Mouse (Mus musculus) activated CD4-positive, CD25-positive, alpha-beta regulatory T cell, adult 4 months (primary cell): Measurements from ENCODE around the gene Mpv17. TPM values are rescaled to one million over a fixed set of nuclear protein-coding genes. Genes with fewer than 3 reads are reported as not detected.
A peak's percentile ranks its signal among the peaks of the same experiment; 100 is the strongest.

Source experiments
- ATAC-seq: one replicate; pipeline ENCODE4 v1.8.0; 2017
- polyA plus RNA-seq, 2 experiments: library from polyadenylated mRNA; unstranded; fragments of 100-300 nt; shearing (Covaris generic); gene quantifications; one replicate each; pipeline ENCODE4 v1.2.1; 2017

Mpv17 gene
- polyA plus RNA-seq, 2 experiments from 2014 or later, result 44.0 to 44.5 TPM

- no peak for ATAC-seq
Observed at GRCm38 (mm10) chr5:31181183-31181770, 27.2 kb upstream of the Mpv17 start.

GRCm38 (mm10) chr5:31179766-31180630 is 25.9 kb upstream of the Mpv17 start, which contains the start of the genes Gm29609 and Gtf3c2:
TSS of gene Gm29609 (minus strand) at chr5:31179911.
TSS of gene Gtf3c2 (minus strand) at chr5:31180144.
- ATAC-seq, result peak; percentile 95

GRCm38 (mm10) chr5:31179301-31179765 is 25.3 kb upstream of the Mpv17 start:
- peak; percentile 13 for ATAC-seq

- ATAC-seq, result no peak
Observed at GRCm38 (mm10) chr5:31168630-31169029, 14.6 kb upstream of the Mpv17 start.

GRCm38 (mm10) chr5:31164878-31165277 is 10.8 kb upstream of the Mpv17 start:
- ATAC-seq, result no peak

GRCm38 (mm10) chr5:31162462-31162861 is 8.4 kb upstream of the Mpv17 start:
- no peak for ATAC-seq

GRCm38 (mm10) chr5:31153516-31154151 is 417 bp downstream of the Mpv17 start:
- no peak for ATAC-seq

- ATAC-seq, result no peak
Observed at GRCm38 (mm10) chr5:31151746-31152145, 2.3 kb downstream of the Mpv17 start.

- ATAC-seq, result no peak
Observed at GRCm38 (mm10) chr5:31149781-31150180, 4.3 kb downstream of the Mpv17 start.

- no peak for ATAC-seq
Observed at GRCm38 (mm10) chr5:31138968-31139425, 15.1 kb downstream of the Mpv17 start.

- no peak for ATAC-seq
Observed at GRCm38 (mm10) chr5:31138241-31138967, 15.6 kb downstream of the Mpv17 start, which contains the start of gene Ucn. TSS of gene Ucn (minus strand) at chr5:31138829.

GRCm38 (mm10) chr5:31137658-31138057 is 16.4 kb downstream of the Mpv17 start:
- no peak for ATAC-seq

GRCm38 (mm10) chr5:31136730-31137424 is 17.2 kb downstream of the Mpv17 start:
- ATAC-seq, result no peak

GRCm38 (mm10) chr5:31126050-31126449 is 28.0 kb downstream of the Mpv17 start:
- no peak for ATAC-seq

GRCm38 (mm10) chr5:31123481-31123880 is 30.6 kb downstream of the Mpv17 start:
- ATAC-seq, result no peak

GRCm38 (mm10) chr5:31121111-31121510 is 32.9 kb downstream of the Mpv17 start:
- ATAC-seq, result no peak

- ATAC-seq, result no peak
Observed at GRCm38 (mm10) chr5:31116912-31117311, 37.1 kb downstream of the Mpv17 start.

- ATAC-seq, result no peak
Observed at GRCm38 (mm10) chr5:31116354-31116753, 37.7 kb downstream of the Mpv17 start, which contains the start of gene Trim54. TSS of gene Trim54 (plus strand) at chr5:31116712.

GRCm38 (mm10) chr5:31110781-31111180 is 43.3 kb downstream of the Mpv17 start:
- ATAC-seq, result no peak

- no peak for ATAC-seq
Observed at GRCm38 (mm10) chr5:31108000-31108490, 46.0 kb downstream of the Mpv17 start, which contains the start of gene Slc30a3. TSS of gene Slc30a3 (minus strand) at chr5:31108237.

GRCm38 (mm10) chr5:31105814-31106335 is 48.2 kb downstream of the Mpv17 start, which contains the start of gene Dnajc5g:
TSS of gene Dnajc5g (plus strand) at chr5:31106285.
- ATAC-seq, result no peak
